Mouse (Mus musculus) megakaryocyte, embryonic 14.5 days (primary cell): Measurements from ENCODE around the gene Cenpn. TPM values are rescaled to one million over a fixed set of nuclear protein-coding genes. Genes with fewer than 3 reads are reported as not detected.

ENCODE experiments used
- H3K27me3 ChIP-seq: replicated peaks from 2 replicates; pipeline ENCODE3; 2012; ENCODE audit warnings: inconsistent platforms
- H3K36me3 ChIP-seq: replicated peaks from 2 replicates; pipeline ENCODE3; 2012; ENCODE audit warnings: low read length, inconsistent platforms, mixed read lengths
- H3K4me1 ChIP-seq: 2 replicates; pipeline ENCODE4 v1.6.1; 2012; ENCODE audit warnings: inconsistent platforms
- H3K4me3 ChIP-seq: replicated peaks from 2 replicates; pipeline ENCODE3; 2012; ENCODE audit warnings: moderate library complexity, mild to moderate bottlenecking, inconsistent platforms
- H3K9me3 ChIP-seq: 2 replicates; pipeline ENCODE4 v1.6.1; 2012; ENCODE audit warnings: inconsistent platforms
- FLI1 ChIP-seq: IDR thresholded peaks from 2 replicates; pipeline ENCODE4 v1.6.1; 2012; ENCODE audit warnings: low read length, inconsistent platforms, mixed read lengths
- GATA1 ChIP-seq: IDR thresholded peaks from 3 replicates; pipeline ENCODE4 v1.6.1; 2012; ENCODE audit warnings: mixed read lengths, low read length, inconsistent platforms, borderline replicate concordance
- polyA plus RNA-seq: library from polyadenylated mRNA; stranded (reverse); fragments of >175 nt; gene quantifications from 2 replicates; pipeline ENCODE4 v1.2.3, GENCODE M21; 2012; ENCODE audit warnings: low replicate concordance; ENCODE audit not compliant: insufficient read depth

The Cenpn gene
- polyA plus RNA-seq, 1 experiment: 3.4 TPM

- Histone ChIP-seq H3K9me3 (no peaks in the 10 kb centered on the region), H3K36me3 (peaks cover 41% of the 10 kb centered on the region), H3K4me1 (peaks cover 58% of the 10 kb centered on the region), H3K4me3 (no peak overlapping the region), H3K27me3 (no peaks in the 10 kb centered on the region)
- no peak for TF ChIP-seq GATA1
- no peak for TF ChIP-seq FLI1
These were observed 29.8 kb downstream of the Cenpn start for GRCm38 (mm10) chr8:116951369-116951768.

- H3K4me1 ChIP-seq: peaks cover 54% of the 10 kb centered on the region
- TF ChIP-seq FLI1 (no peak), GATA1 (no peak)
- H3K27me3 ChIP-seq: no peaks in the 10 kb centered on the region
- H3K36me3 ChIP-seq: peaks cover 45% of the 10 kb centered on the region
- H3K4me3 ChIP-seq: no peak overlapping the region
- H3K9me3 ChIP-seq: no peaks in the 10 kb centered on the region
These were observed 30.2 kb downstream of the Cenpn start for GRCm38 (mm10) chr8:116951778-116952177.

GRCm38 (mm10) chr8:116952428-116952827 is 30.9 kb downstream of the Cenpn start:
- Histone ChIP-seq H3K4me3 (no peak overlapping the region), H3K27me3 (no peaks in the 10 kb centered on the region), H3K36me3 (peaks cover 51% of the 10 kb centered on the region), H3K9me3 (no peaks in the 10 kb centered on the region), H3K4me1 (peaks cover 49% of the 10 kb centered on the region)
- TF ChIP-seq FLI1 (no peak), GATA1 (no peak)

- peaks cover 71% of the 10 kb centered on the region for H3K36me3 ChIP-seq
- H3K9me3 ChIP-seq: no peaks in the 10 kb centered on the region
These were observed 32.9 kb downstream of the Cenpn start for GRCm38 (mm10) chr8:116954415-116954814.

GRCm38 (mm10) chr8:116969531-116969930 is 48.0 kb downstream of the Cenpn start:
- peaks cover 8% of the 10 kb centered on the region; the same call in 1 of the 2 replicates for H3K4me1 ChIP-seq
- no peaks in the 10 kb centered on the region for H3K9me3 ChIP-seq
- H3K36me3 ChIP-seq: no peaks in the 10 kb centered on the region
- H3K27me3 ChIP-seq: peaks cover 26% of the 10 kb centered on the region
- no peak overlapping the region for H3K4me3 ChIP-seq
- TF ChIP-seq FLI1: no peak
- TF ChIP-seq GATA1: no peak

More at GRCm38 (mm10) chr8:116954415-116954814, 32.9 kb downstream of the Cenpn start:
- peaks cover 50% of the 10 kb centered on the region for H3K4me1 ChIP-seq
- TF ChIP-seq FLI1 (no peak), GATA1 (no peak)
- H3K27me3 ChIP-seq: no peaks in the 10 kb centered on the region
- no peak overlapping the region for H3K4me3 ChIP-seq

- H3K27me3 ChIP-seq: peaks cover 35% of the 10 kb centered on the region
- H3K4me3 ChIP-seq: no peak overlapping the region
- H3K36me3 ChIP-seq: no peaks in the 10 kb centered on the region
- H3K9me3 ChIP-seq: no peaks in the 10 kb centered on the region
- H3K4me1 ChIP-seq: peaks cover 40% of the 10 kb centered on the region
- no peak for TF ChIP-seq GATA1
These were observed 53.5 kb downstream of the Cenpn start for GRCm38 (mm10) chr8:116975066-116975465.

GRCm38 (mm10) chr8:116975606-116976005 is 54.1 kb downstream of the Cenpn start:
- H3K4me3 ChIP-seq: no peak overlapping the region
- TF ChIP-seq GATA1 (no peak), FLI1 (no peak)

GRCm38 (mm10) chr8:116978052-116978451 is 56.5 kb downstream of the Cenpn start:
- Histone ChIP-seq H3K4me1 (peaks cover 34% of the 10 kb centered on the region), H3K4me3 (peak overlapping the region; percentile 95), H3K36me3 (peaks cover 6% of the 10 kb centered on the region), H3K9me3 (no peaks in the 10 kb centered on the region), H3K27me3 (peaks cover 19% of the 10 kb centered on the region)
- TF ChIP-seq FLI1 (no peak), GATA1 (no peak)

More at GRCm38 (mm10) chr8:116975606-116976005, 54.1 kb downstream of the Cenpn start:
- Histone ChIP-seq H3K9me3 (no peaks in the 10 kb centered on the region), H3K4me1 (peaks cover 37% of the 10 kb centered on the region), H3K36me3 (no peaks in the 10 kb centered on the region), H3K27me3 (peaks cover 32% of the 10 kb centered on the region)

- Histone ChIP-seq H3K4me3 (peak within 1 kb of the TSS; percentile 95), H3K36me3 (peaks cover 12% of the 10 kb centered on the region), H3K9me3 (no peaks in the 10 kb centered on the region), H3K4me1 (peaks cover 34% of the 10 kb centered on the region), H3K27me3 (peaks cover 15% of the 10 kb centered on the region)
- TF ChIP-seq GATA1 (no peak), FLI1 (no peak)
These were observed 57.2 kb downstream of the Cenpn start, which contains the start of gene 1700030J22Rik for GRCm38 (mm10) chr8:116978631-116979256. Gene 1700030J22Rik, minus strand, starts transcription at chr8:116978959.

GRCm38 (mm10) chr8:116980117-116980516 is 58.6 kb downstream of the Cenpn start:
- Histone ChIP-seq H3K36me3 (peaks cover 23% of the 10 kb centered on the region), H3K4me1 (peaks cover 29% of the 10 kb centered on the region), H3K4me3 (peak overlapping the region; percentile 85), H3K9me3 (no peaks in the 10 kb centered on the region), H3K27me3 (peaks cover 3% of the 10 kb centered on the region)
- TF ChIP-seq GATA1 (no peak), FLI1 (no peak)
